Mouse (Mus musculus) cerebellum, adult 2 months (tissue): ENCODE data around the gene Dot1l. TPM values are rescaled to one million over a fixed set of nuclear protein-coding genes. Genes with fewer than 3 reads are reported as not detected.
A peak's percentile ranks its signal among the peaks of the same experiment; 100 is the strongest.

Experiments used
- DNase-seq, 2 experiments: peaks; one replicate each; pipeline ENCODE4 v3.0.0; 2021
- H3K27ac ChIP-seq: fragments of 200-500 bp; 2 replicates; pipeline ENCODE4 v1.5.1; 2012; ENCODE audit warnings: low read length, control low read depth, inconsistent platforms; ENCODE audit not compliant: insufficient read depth
- H3K27me3 ChIP-seq: fragments of 200-500 bp; 2 replicates; pipeline ENCODE4 v1.6.1; 2012; ENCODE audit warnings: inconsistent platforms, mild to moderate bottlenecking, low read length, moderate library complexity; ENCODE audit not compliant: control insufficient read depth, insufficient read depth
- H3K4me1 ChIP-seq: fragments of 200-500 bp; 2 replicates; pipeline ENCODE4 v1.6.1; 2011; ENCODE audit warnings: low read length; ENCODE audit not compliant: control insufficient read depth, insufficient read depth
- H3K4me3 ChIP-seq: fragments of 200-500 bp; replicated peaks from 2 replicates; pipeline ENCODE3; 2011; ENCODE audit warnings: mild to moderate bottlenecking, low read depth, low read length, control low read depth; ENCODE audit not compliant: insufficient read depth
- CTCF ChIP-seq: fragments of 200-500 bp; IDR thresholded peaks from 2 replicates; pipeline ENCODE4 v1.5.1; 2011; ENCODE audit warnings: low read depth, mild to moderate bottlenecking, control low read depth, low read length, moderate library complexity, borderline replicate concordance; ENCODE audit not compliant: insufficient read depth
- POLR2A ChIP-seq: fragments of 200-500 bp; IDR thresholded peaks from 2 replicates; pipeline ENCODE4 v1.6.1; 2011; ENCODE audit warnings: low read length, control low read depth, borderline replicate concordance; ENCODE audit not compliant: insufficient read depth
- WGBS: fragments of 180-500 bp; shearing (Covaris S2); methylation state at CpG from one replicate; pipeline ENCODE4 v1.1.7; 2018; 5-methylcytosine and 5-hydroxymethylcytosine counted together
- polyA plus RNA-seq: library from polyadenylated mRNA; depleted of rRNA; stranded (reverse); fragments of >200 nt; gene quantifications from 2 replicates; pipeline ENCODE4 v1.2.3, GENCODE M21; 2012

Gene Dot1l
- polyA plus RNA-seq, 1 experiment = 101 TPM

GRCm38 (mm10) chr10:80774549-80774948, 19.5 kb downstream of the Dot1l start:
- H3K4me1 ChIP-seq = peaks cover 61% of the 10 kb centered on the region
- peak; percentile 96 to 98 for DNase-seq
- no peak overlapping the region for H3K4me3 ChIP-seq
- TF ChIP-seq POLR2A (peak; percentile 26; the same call in 1 of the 2 replicates), CTCF (peak; percentile 96)
- no peaks in the 10 kb centered on the region for H3K27me3 ChIP-seq
- WGBS = 2% methylated on average over 2 of the region's 2 CpGs
- H3K27ac ChIP-seq = peak overlapping the region; percentile 92

GRCm38 (mm10) chr10:80774981-80775380, 20.0 kb downstream of the Dot1l start:
- TF ChIP-seq POLR2A (no peak), CTCF (no peak)
- Histone ChIP-seq H3K4me3 (no peak overlapping the region), H3K27me3 (no peaks in the 10 kb centered on the region), H3K4me1 (peaks cover 61% of the 10 kb centered on the region), H3K27ac (peak overlapping the region; percentile 86)
- WGBS = 27% methylated on average over 4 of the region's 4 CpGs
- DNase-seq = no peak

GRCm38 (mm10) chr10:80775731-80776130, 20.7 kb downstream of the Dot1l start:
- DNase-seq = peak; percentile 84 to 91
- TF ChIP-seq POLR2A = no peak
- TF ChIP-seq CTCF = no peak
- WGBS = 9% methylated on average over 4 of the region's 4 CpGs
- H3K27ac ChIP-seq = peak overlapping the region; percentile 86
- H3K4me1 ChIP-seq = peaks cover 61% of the 10 kb centered on the region
- no peaks in the 10 kb centered on the region for H3K27me3 ChIP-seq
- peak overlapping the region; percentile 9 for H3K4me3 ChIP-seq

- no peaks in the 10 kb centered on the region for H3K27me3 ChIP-seq
- H3K27ac ChIP-seq = peak overlapping the region; percentile 86
- H3K4me3 ChIP-seq = no peak overlapping the region
- H3K4me1 ChIP-seq = peaks cover 61% of the 10 kb centered on the region
- peak in 1 of 2 experiments; percentile 31 for DNase-seq
- TF ChIP-seq POLR2A (no peak), CTCF (no peak)
- WGBS = 54% methylated on average over 6 of the region's 6 CpGs
Observed at GRCm38 (mm10) chr10:80776358-80776869, 21.4 kb downstream of the Dot1l start.

GRCm38 (mm10) chr10:80777123-80777522, 22.1 kb downstream of the Dot1l start:
- H3K27ac ChIP-seq = peak overlapping the region; percentile 86
- 48% methylated on average over 5 of the region's 5 CpGs for WGBS
- peak; percentile 64 to 75 for DNase-seq
- H3K4me1 ChIP-seq = peaks cover 61% of the 10 kb centered on the region
- no peaks in the 10 kb centered on the region for H3K27me3 ChIP-seq
- no peak for TF ChIP-seq CTCF
- no peak overlapping the region for H3K4me3 ChIP-seq

GRCm38 (mm10) chr10:80779565-80779964, 24.6 kb downstream of the Dot1l start:
- H3K4me3 ChIP-seq = no peak overlapping the region
- no peak overlapping the region for H3K27ac ChIP-seq
- peaks cover 39% of the 10 kb centered on the region for H3K4me1 ChIP-seq
- DNase-seq = no peak
- TF ChIP-seq CTCF (no peak), POLR2A (no peak)
- H3K27me3 ChIP-seq = no peaks in the 10 kb centered on the region

GRCm38 (mm10) chr10:80784302-80784701, 29.3 kb downstream of the Dot1l start:
- no peak for DNase-seq
- Histone ChIP-seq H3K27me3 (no peaks in the 10 kb centered on the region), H3K4me3 (no peak overlapping the region), H3K27ac (no peak overlapping the region), H3K4me1 (peaks cover 21% of the 10 kb centered on the region)
- WGBS = 93% methylated on average over 2 of the region's 2 CpGs
- no peak for TF ChIP-seq CTCF
- TF ChIP-seq POLR2A = no peak

- Histone ChIP-seq H3K27me3 (no peaks in the 10 kb centered on the region), H3K4me3 (no peak overlapping the region), H3K4me1 (peaks cover 21% of the 10 kb centered on the region), H3K27ac (no peak overlapping the region)
- 59% methylated on average over 12 of the region's 12 CpGs for WGBS
- no peak for DNase-seq
- TF ChIP-seq CTCF (no peak), POLR2A (no peak)
Observed at GRCm38 (mm10) chr10:80784871-80785270, 29.9 kb downstream of the Dot1l start.
